Mouse (Mus musculus): ENCODE measurements around the gene Guca1a. TPM values are rescaled to one million over a fixed set of nuclear protein-coding genes. Genes with fewer than 3 reads are reported as not detected.

Guca1a gene
- total RNA-seq, 2 experiments from 2014 or later, result 0.42 TPM; not detected in 1

Other genes starting within 250 kb of the Guca1a start
- gene Mrps10, start 31.7 kb downstream of the Guca1a start, total RNA-seq (2021), result 10 to 100 TPM; 24.5 to 25.1 TPM
- gene Guca1b, start 15.2 kb downstream of the Guca1a start, total RNA-seq (2021), result under 1 TPM in 1 of 2 experiments, not detected in 1; 0.23 TPM
- 1 to 10 TPM; 1.3 to 2.1 TPM for gene AI661453, start 36.0 kb upstream of the Guca1a start, total RNA-seq (2021)
- not detected for gene 1700001C19Rik, start 36.8 kb upstream of the Guca1a start, total RNA-seq (2021)
- 10 to 100 TPM; 10.2 to 10.4 TPM for gene Taf8, start 101.7 kb upstream of the Guca1a start, total RNA-seq (2021)
- 10 to 100 TPM; 83.3 to 87.1 TPM for gene Ccnd3, start 104.5 kb upstream of the Guca1a start, total RNA-seq (2021)
- gene Bysl, start 210.9 kb upstream of the Guca1a start, total RNA-seq (2021), result 10 to 100 TPM; 13.5 to 16.5 TPM
- 10 to 100 TPM; 19.0 to 19.5 TPM for gene Med20, start 211.0 kb upstream of the Guca1a start, total RNA-seq (2021)
- 1 to 10 TPM; 1.9 to 3.4 TPM for gene Gm20517, start 211.0 kb upstream of the Guca1a start, total RNA-seq (2021)
- gene Usp49, start 230.1 kb upstream of the Guca1a start, total RNA-seq (2021), result 1 to 10 TPM; 1.4 to 3.7 TPM

All from heart, adult 18-20 months (tissue).